Mouse (Mus musculus) stomach, embryonic 16.5 days (tissue): ENCODE measurements around the gene Klhl13. TPM values are rescaled to one million over a fixed set of nuclear protein-coding genes. Genes with fewer than 3 reads are reported as not detected.

ENCODE experiments used
- ATAC-seq: fragments of 200-750 bp; cut with Nextera tagmentation; 2 replicates; pipeline ENCODE4 v1.8.0; 2017; ENCODE audit warnings: moderate number of reproducible peaks, moderate TSS enrichment; ENCODE audit not compliant: insufficient read depth, low FRiP score
- H3K27ac ChIP-seq: fragments of 300-500 bp; sonication (generic); 2 replicates; pipeline ENCODE4 v1.5.1; 2014; ENCODE audit warnings: low read length
- H3K27me3 ChIP-seq: fragments of 300-500 bp; sonication (generic); 2 replicates; pipeline ENCODE4 v1.6.1; 2014; ENCODE audit warnings: low read length, control low read depth, mixed read lengths; ENCODE audit not compliant: control insufficient read depth, insufficient read depth
- H3K36me3 ChIP-seq: fragments of 300-500 bp; sonication (generic); 2 replicates; pipeline ENCODE4 v1.6.1; 2014; ENCODE audit warnings: low read length; ENCODE audit not compliant: control insufficient read depth, insufficient read depth
- H3K4me1 ChIP-seq: fragments of 300-500 bp; sonication (generic); 2 replicates; pipeline ENCODE4 v1.6.1; 2014; ENCODE audit warnings: low read length, control low read depth, mixed read lengths; ENCODE audit not compliant: control insufficient read depth, insufficient read depth
- H3K4me2 ChIP-seq: fragments of 300-500 bp; sonication (generic); 2 replicates; pipeline ENCODE4 v1.6.1; 2014; ENCODE audit warnings: low read depth, low read length, mixed read lengths
- H3K4me3 ChIP-seq: fragments of 300-500 bp; sonication (generic); replicated peaks from 2 replicates; pipeline ENCODE4 v1.5.1; 2014; ENCODE audit warnings: mild to moderate bottlenecking, low read length
- H3K9ac ChIP-seq: fragments of 300-500 bp; sonication (generic); 2 replicates; pipeline ENCODE4 v1.6.1; 2014; ENCODE audit warnings: low read length
- H3K9me3 ChIP-seq: fragments of 300-500 bp; sonication (generic); replicated peaks from 2 replicates; pipeline ENCODE4 v1.6.1; 2016; ENCODE audit warnings: low read length, control low read depth; ENCODE audit not compliant: control insufficient read depth
- WGBS: fragments of 180-500 bp; shearing (Covaris S2); extraction: QIAGEN DNeasy Blood & Tissue Kit; methylation state at CpG from one replicate; pipeline ENCODE4 v1.1.7; 2014; 5-methylcytosine and 5-hydroxymethylcytosine counted together
- polyA plus RNA-seq: library from polyadenylated mRNA; unstranded; fragments of >200 nt; fragmentation: Nextera tagmentation; extraction: Ambion mirVana; gene quantifications from 2 replicates; pipeline ENCODE4 v1.2.1, GENCODE M21; 2015

Klhl13 gene
- polyA plus RNA-seq, 1 experiment from 2014 or later = 46.7 TPM

DNA sequence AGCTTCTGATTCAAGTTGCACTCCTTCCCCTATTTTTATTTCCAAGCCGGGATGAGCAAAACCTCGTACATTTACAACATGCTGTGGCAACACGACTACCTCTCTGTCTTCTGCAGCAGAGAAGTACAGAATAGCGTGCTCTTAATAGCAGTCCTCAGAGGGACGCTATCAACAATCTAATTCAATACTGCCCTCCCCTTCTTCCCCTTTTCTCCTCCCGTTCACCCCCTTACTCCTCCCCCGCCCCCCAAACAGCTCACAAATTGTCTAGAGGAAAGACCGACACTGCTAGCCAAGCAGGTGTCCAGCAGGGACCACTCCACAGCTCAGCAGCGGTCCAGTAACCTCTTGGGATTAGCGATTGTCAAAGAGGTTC is 79.5 kb downstream of the Klhl13 start:
- Histone ChIP-seq H3K36me3 (no peaks in the 10 kb centered on the region), H3K27ac (no peak overlapping the region), H3K9ac (no peak overlapping the region), H3K4me2 (no peak overlapping the region), H3K9me3 (no peaks in the 10 kb centered on the region), H3K4me3 (no peak overlapping the region), H3K27me3 (no peaks in the 10 kb centered on the region), H3K4me1 (no peaks in the 10 kb centered on the region)
- 43% methylated on average over 10 of the region's 10 CpGs for WGBS
- no peak for ATAC-seq

DNA sequence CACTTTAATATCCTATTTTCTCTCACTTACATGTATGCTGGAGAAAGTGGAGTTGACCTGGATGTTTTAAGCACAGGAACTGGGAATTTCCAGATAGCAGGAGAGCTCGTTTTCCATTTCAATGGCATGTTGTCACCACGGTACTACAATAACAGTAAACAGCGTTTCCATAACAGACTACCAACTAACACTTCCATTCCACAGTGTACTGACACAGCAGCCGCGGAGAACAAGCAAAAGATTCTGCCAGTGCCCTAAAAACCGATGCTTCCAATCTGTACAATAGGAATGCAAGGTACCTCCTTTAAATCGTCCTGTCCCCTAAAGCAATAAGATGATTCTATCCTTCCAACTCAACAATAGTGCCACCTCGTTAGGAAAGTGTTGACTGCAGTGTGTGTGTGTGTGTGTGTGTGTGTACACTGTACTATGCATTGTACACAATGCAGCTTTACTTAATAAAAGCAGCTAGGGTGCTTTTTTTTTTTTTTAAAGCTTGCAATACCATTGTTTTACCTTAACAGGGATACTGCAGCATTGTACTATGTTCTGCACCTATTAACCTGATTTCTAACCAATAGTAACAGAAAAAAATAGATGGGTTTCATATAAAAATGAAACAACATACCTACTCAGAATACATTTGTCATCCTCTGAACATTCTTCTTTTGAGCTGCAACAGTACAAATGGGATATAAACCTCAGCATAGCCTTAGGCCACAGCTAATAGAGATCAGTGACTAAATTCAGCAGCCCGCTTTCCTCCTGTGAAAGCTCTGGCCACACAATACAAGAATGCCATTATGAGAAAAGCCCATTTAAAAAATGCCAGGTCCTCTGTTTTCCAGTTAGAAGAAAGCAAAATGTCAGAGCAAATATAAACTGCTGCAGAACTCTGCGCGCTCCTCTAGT is 80.1 kb downstream of the Klhl13 start:
- no peak overlapping the region for H3K4me2 ChIP-seq
- no peaks in the 10 kb centered on the region for H3K9me3 ChIP-seq
- H3K9ac ChIP-seq = no peak overlapping the region
- no peaks in the 10 kb centered on the region for H3K36me3 ChIP-seq
- no peaks in the 10 kb centered on the region for H3K27me3 ChIP-seq
- H3K4me3 ChIP-seq = no peak overlapping the region
- H3K4me1 ChIP-seq = no peaks in the 10 kb centered on the region
- no peak overlapping the region for H3K27ac ChIP-seq
- ATAC-seq = no peak
- 69% methylated on average over 11 of the region's 11 CpGs for WGBS

DNA sequence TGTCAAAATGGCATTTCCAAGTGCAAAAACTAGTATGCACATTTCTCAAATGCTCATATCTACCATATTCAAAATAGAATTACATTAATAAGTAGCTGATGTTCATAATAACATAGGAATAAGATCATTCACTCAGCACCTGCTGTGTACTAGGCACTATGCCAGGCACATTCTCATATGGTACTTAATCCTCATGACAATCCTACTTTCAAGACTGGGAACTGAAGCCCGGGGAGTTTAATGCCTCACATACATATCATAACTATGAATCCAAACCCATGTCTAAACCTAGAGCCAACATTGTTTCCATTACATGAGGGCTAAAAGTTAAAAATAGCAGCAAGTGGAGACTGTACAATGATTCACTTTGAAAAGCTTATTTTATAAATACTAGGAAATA is 97.3 kb downstream of the Klhl13 start:
- Histone ChIP-seq H3K9me3 (no peaks in the 10 kb centered on the region), H3K4me2 (no peak overlapping the region), H3K9ac (no peak overlapping the region), H3K4me3 (no peak overlapping the region), H3K4me1 (no peaks in the 10 kb centered on the region), H3K27ac (no peak overlapping the region), H3K27me3 (no peaks in the 10 kb centered on the region), H3K36me3 (no peaks in the 10 kb centered on the region)
- WGBS = 57% methylated on average over 1 of the region's 1 CpGs
- ATAC-seq = no peak

DNA sequence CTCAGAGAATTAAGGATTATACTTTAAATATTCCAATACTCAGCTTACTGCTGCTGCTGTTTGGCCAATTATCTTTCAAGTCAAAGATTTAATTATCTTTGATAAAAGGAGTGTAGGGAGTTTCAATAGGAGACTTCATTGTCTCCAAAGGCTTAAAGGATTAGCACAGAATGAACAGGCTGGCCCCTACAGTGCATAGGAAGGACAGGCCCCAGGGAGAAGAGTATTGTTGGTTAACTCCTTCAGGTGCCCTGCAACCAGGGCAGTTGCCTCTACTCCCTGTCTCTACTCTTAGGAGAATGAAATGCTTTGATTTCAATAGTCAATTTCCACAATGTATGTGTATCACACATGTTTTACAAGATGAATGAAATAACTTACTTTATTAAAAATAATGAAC is 116.1 kb downstream of the Klhl13 start:
- no peak overlapping the region for H3K27ac ChIP-seq
- no peak overlapping the region for H3K9ac ChIP-seq
- no peaks in the 10 kb centered on the region for H3K36me3 ChIP-seq
- no peak for ATAC-seq
- no peaks in the 10 kb centered on the region for H3K9me3 ChIP-seq
- H3K4me3 ChIP-seq = no peak overlapping the region
- no peak overlapping the region for H3K4me2 ChIP-seq
- H3K27me3 ChIP-seq = no peaks in the 10 kb centered on the region
- no peaks in the 10 kb centered on the region for H3K4me1 ChIP-seq
